Mouse (Mus musculus) testis, adult 2 months (tissue): ENCODE measurements at regions not wholly inside any gene's neighbourhood (a gene's known extent, or its start where the extent isn't known, plus 50 kb on each side); places are given as distances from the start of the nearest gene placed in this dataset.

ENCODE experiments used
- CTCF ChIP-seq: fragments of 200-500 bp; IDR thresholded peaks from 2 replicates; pipeline ENCODE4 v1.5.1; 2012; ENCODE audit warnings: low read depth, mild to moderate bottlenecking, inconsistent platforms, low read length, moderate library complexity; ENCODE audit not compliant: control insufficient read depth, insufficient read depth, insufficient replicate concordance
- POLR2A ChIP-seq: fragments of 200-500 bp; IDR thresholded peaks from 2 replicates; pipeline ENCODE4 v1.6.1; 2012; ENCODE audit warnings: low read depth, mild to moderate bottlenecking, inconsistent platforms, low read length, moderate library complexity; ENCODE audit not compliant: control insufficient read depth

DNA sequence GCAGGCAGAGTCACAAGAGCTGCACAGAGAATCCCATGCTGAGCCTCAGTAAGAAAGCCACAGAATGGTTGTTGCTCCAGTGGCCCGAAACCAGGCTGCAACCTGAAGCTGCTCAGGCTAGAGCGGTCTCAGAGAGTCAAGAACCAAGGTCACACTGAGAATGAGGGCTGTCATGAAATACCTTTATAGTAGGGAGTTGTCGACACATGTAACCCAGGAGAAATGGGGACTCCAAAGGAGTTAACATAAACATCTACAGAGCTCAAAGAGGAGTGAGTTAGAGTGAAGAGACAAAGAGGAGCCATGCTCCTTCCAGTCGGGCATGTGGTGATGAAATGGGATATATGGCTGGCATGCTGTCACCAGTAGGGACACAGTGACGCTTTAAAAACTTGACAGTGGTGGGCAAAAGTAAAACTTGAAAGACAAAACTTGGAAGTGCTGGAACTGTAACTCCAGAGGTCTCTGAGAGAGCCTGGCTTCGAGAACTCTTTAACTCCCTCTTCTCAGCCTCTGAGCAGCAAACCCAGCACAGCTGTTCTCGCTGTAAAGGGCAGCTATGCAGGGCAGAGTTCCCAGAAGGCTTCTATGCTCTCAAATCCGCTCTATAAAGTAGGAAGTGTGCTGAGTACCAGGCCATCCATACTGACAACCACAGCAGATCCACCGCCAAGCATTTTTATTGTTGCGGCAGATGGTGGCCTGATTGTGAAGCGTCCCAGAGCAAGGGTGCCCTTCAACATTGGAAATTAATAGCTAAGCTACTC, 52.9 kb upstream of the Pthlh start:
- TF ChIP-seq CTCF (no peak), POLR2A (no peak)
